Mouse (Mus musculus) limb, embryonic 12.5 days (tissue): ENCODE measurements at regions not wholly inside any gene's neighbourhood (a gene's known extent, or its start where the extent isn't known, plus 50 kb on each side); places are given as distances from the start of the nearest gene placed in this dataset.
"Not testable (repeated sequence)": the region's sequence is repeated elsewhere in the genome, so short reads cannot be mapped to it uniquely, and the experiment has no call there.

Experiments
- ATAC-seq: fragments of 200-750 bp; cut with Nextera tagmentation; 2 replicates; pipeline ENCODE4 v1.8.0; 2017; ENCODE audit warnings: low read depth, moderate TSS enrichment; ENCODE audit not compliant: insufficient number of reproducible peaks, insufficient read depth, low FRiP score, low TSS enrichment
- H3K27ac ChIP-seq: fragments of 300-500 bp; sonication (generic); 2 replicates; pipeline ENCODE4 v1.5.1; 2016; ENCODE audit warnings: mild to moderate bottlenecking, moderate library complexity
- H3K27me3 ChIP-seq: fragments of 300-500 bp; sonication (generic); 2 replicates; pipeline ENCODE4 v1.6.1; 2016; ENCODE audit warnings: mild to moderate bottlenecking, moderate library complexity
- H3K36me3 ChIP-seq: fragments of 300-500 bp; sonication (generic); 2 replicates; pipeline ENCODE4 v1.6.1; 2016; ENCODE audit warnings: mild to moderate bottlenecking, moderate library complexity
- H3K4me1 ChIP-seq: fragments of 300-500 bp; sonication (generic); replicated peaks from 2 replicates; pipeline ENCODE4 v1.6.1; 2016
- H3K4me2 ChIP-seq: fragments of 300-500 bp; sonication (generic); 2 replicates; pipeline ENCODE4 v1.6.1; 2016; ENCODE audit warnings: mild to moderate bottlenecking, moderate library complexity
- H3K4me3 ChIP-seq: fragments of 300-500 bp; sonication (generic); replicated peaks from 2 replicates; pipeline ENCODE4 v1.5.1; 2016; ENCODE audit warnings: mild to moderate bottlenecking
- H3K9ac ChIP-seq: fragments of 300-500 bp; sonication (generic); replicated peaks from 2 replicates; pipeline ENCODE4 v1.6.1; 2016; ENCODE audit warnings: mild to moderate bottlenecking, moderate library complexity
- H3K9me3 ChIP-seq: fragments of 300-500 bp; sonication (generic); 2 replicates; pipeline ENCODE4 v1.6.1; 2016; ENCODE audit warnings: mild to moderate bottlenecking, moderate library complexity
- WGBS: fragments of 180-500 bp; shearing (Covaris S2); methylation state at CpG from one replicate; pipeline ENCODE4 v1.1.7; 2016; 5-methylcytosine and 5-hydroxymethylcytosine counted together

GRCm38 (mm10) chr19:54123586-54123985 lies 79.6 kb downstream of the Adra2a start:
- Histone ChIP-seq H3K27me3 (peaks cover 3% of the 10 kb centered on the region; the same call in 1 of the 2 replicates), H3K9me3 (no peaks in the 10 kb centered on the region), H3K36me3 (no peaks in the 10 kb centered on the region), H3K4me3 (no peak overlapping the region), H3K9ac (no peak overlapping the region), H3K27ac (no peak overlapping the region), H3K4me1 (no peaks in the 10 kb centered on the region), H3K4me2 (no peak overlapping the region)
- WGBS = 70% methylated on average over 9 of the region's 9 CpGs
- ATAC-seq = no peak

- not testable (repeated sequence) for H3K9me3 ChIP-seq, H3K9ac ChIP-seq, H3K4me2 ChIP-seq, H3K4me3 ChIP-seq, H3K36me3 ChIP-seq, H3K27me3 ChIP-seq, ATAC-seq, H3K27ac ChIP-seq, H3K4me1 ChIP-seq
- 94% methylated on average over 1 of the region's 1 CpGs for WGBS
Observed at GRCm38 (mm10) chr19:54151766-54152165, 107.8 kb downstream of the Adra2a start.

- Histone ChIP-seq H3K9me3 (no peaks in the 10 kb centered on the region), H3K4me1 (no peaks in the 10 kb centered on the region), H3K9ac (no peak overlapping the region), H3K4me3 (no peak overlapping the region), H3K4me2 (no peak overlapping the region), H3K36me3 (no peaks in the 10 kb centered on the region), H3K27ac (no peak overlapping the region), H3K27me3 (no peaks in the 10 kb centered on the region)
- ATAC-seq = no peak
- 84% methylated on average over 4 of the region's 4 CpGs for WGBS
Observed at GRCm38 (mm10) chr19:54154400-54154799, 110.4 kb downstream of the Adra2a start.

GRCm38 (mm10) chr19:54170361-54170760 lies 126.4 kb downstream of the Adra2a start:
- WGBS = 42% methylated on average over 2 of the region's 2 CpGs
- H3K9me3 ChIP-seq = no peaks in the 10 kb centered on the region
- no peak overlapping the region for H3K9ac ChIP-seq
- no peaks in the 10 kb centered on the region for H3K4me1 ChIP-seq
- H3K27ac ChIP-seq = no peak overlapping the region
- no peak overlapping the region for H3K4me3 ChIP-seq
- no peaks in the 10 kb centered on the region for H3K36me3 ChIP-seq
- H3K4me2 ChIP-seq = no peak overlapping the region
- ATAC-seq = no peak
- H3K27me3 ChIP-seq = no peaks in the 10 kb centered on the region; the same call in 1 of the 2 replicates

GRCm38 (mm10) chr19:54174090-54175055 lies 130.4 kb downstream of the Adra2a start:
- no peak overlapping the region for H3K9ac ChIP-seq
- H3K4me3 ChIP-seq = no peak overlapping the region
- H3K9me3 ChIP-seq = no peaks in the 10 kb centered on the region
- H3K36me3 ChIP-seq = no peaks in the 10 kb centered on the region
- ATAC-seq = no peak
- no peak overlapping the region for H3K4me2 ChIP-seq
- H3K27me3 ChIP-seq = no peaks in the 10 kb centered on the region; the same call in 1 of the 2 replicates
- WGBS = 87% methylated on average over 14 of the region's 14 CpGs
- H3K4me1 ChIP-seq = no peaks in the 10 kb centered on the region
- no peak overlapping the region for H3K27ac ChIP-seq

GRCm38 (mm10) chr19:54175766-54176165 lies 131.8 kb downstream of the Adra2a start:
- WGBS = 46% methylated on average over 7 of the region's 7 CpGs
- no peak for ATAC-seq

GRCm38 (mm10) chr19:54177491-54177890 lies 133.5 kb downstream of the Adra2a start:
- WGBS = 75% methylated on average over 6 of the region's 6 CpGs
- Histone ChIP-seq H3K36me3 (no peaks in the 10 kb centered on the region), H3K27ac (no peak overlapping the region), H3K27me3 (no peaks in the 10 kb centered on the region; the same call in 1 of the 2 replicates), H3K9me3 (no peaks in the 10 kb centered on the region), H3K4me2 (no peak overlapping the region), H3K9ac (no peak overlapping the region), H3K4me3 (no peak overlapping the region), H3K4me1 (no peaks in the 10 kb centered on the region)
- no peak for ATAC-seq

More at GRCm38 (mm10) chr19:54175766-54176165, 131.8 kb downstream of the Adra2a start:
- H3K36me3 ChIP-seq = no peaks in the 10 kb centered on the region
- H3K4me2 ChIP-seq = no peak overlapping the region
- H3K27ac ChIP-seq = no peak overlapping the region
- H3K4me1 ChIP-seq = no peaks in the 10 kb centered on the region
- H3K4me3 ChIP-seq = no peak overlapping the region
- no peaks in the 10 kb centered on the region; the same call in 1 of the 2 replicates for H3K27me3 ChIP-seq
- H3K9me3 ChIP-seq = no peaks in the 10 kb centered on the region
- no peak overlapping the region for H3K9ac ChIP-seq

- Histone ChIP-seq H3K9me3 (no peaks in the 10 kb centered on the region), H3K4me2 (no peak overlapping the region), H3K4me1 (no peaks in the 10 kb centered on the region), H3K36me3 (no peaks in the 10 kb centered on the region), H3K9ac (no peak overlapping the region), H3K4me3 (no peak overlapping the region), H3K27me3 (no peaks in the 10 kb centered on the region), H3K27ac (no peak overlapping the region)
- no peak for ATAC-seq
- WGBS = 85% methylated on average over 6 of the region's 6 CpGs
Observed at GRCm38 (mm10) chr19:54200407-54200806, 156.5 kb downstream of the Adra2a start.

- WGBS = 84% methylated on average over 6 of the region's 6 CpGs
- H3K9me3 ChIP-seq = no peaks in the 10 kb centered on the region
- H3K27ac ChIP-seq = no peak overlapping the region
- no peak for ATAC-seq
- H3K4me1 ChIP-seq = no peaks in the 10 kb centered on the region
- no peaks in the 10 kb centered on the region for H3K36me3 ChIP-seq
- no peak overlapping the region for H3K4me3 ChIP-seq
- no peak overlapping the region for H3K9ac ChIP-seq
- no peaks in the 10 kb centered on the region for H3K27me3 ChIP-seq
- no peak overlapping the region for H3K4me2 ChIP-seq
Observed at GRCm38 (mm10) chr19:54202456-54202855, 158.5 kb downstream of the Adra2a start.

- no peaks in the 10 kb centered on the region for H3K9me3 ChIP-seq
- H3K36me3 ChIP-seq = no peaks in the 10 kb centered on the region
- H3K27me3 ChIP-seq = no peaks in the 10 kb centered on the region
- H3K4me1 ChIP-seq = no peaks in the 10 kb centered on the region
- no peak overlapping the region for H3K4me2 ChIP-seq
- no peak overlapping the region for H3K9ac ChIP-seq
- WGBS = 64% methylated on average over 6 of the region's 6 CpGs
- no peak overlapping the region for H3K27ac ChIP-seq
- no peak overlapping the region for H3K4me3 ChIP-seq
- no peak for ATAC-seq
Observed at GRCm38 (mm10) chr19:54206819-54207218, 162.9 kb downstream of the Adra2a start.

GRCm38 (mm10) chr19:54212169-54212568 lies 168.2 kb downstream of the Adra2a start:
- 82% methylated on average over 7 of the region's 7 CpGs for WGBS
- H3K4me3 ChIP-seq = no peak overlapping the region
- no peak for ATAC-seq

More at GRCm38 (mm10) chr19:54212169-54212568, 168.2 kb downstream of the Adra2a start:
- no peaks in the 10 kb centered on the region for H3K4me1 ChIP-seq
- no peak overlapping the region for H3K27ac ChIP-seq
- H3K9me3 ChIP-seq = no peaks in the 10 kb centered on the region
- no peaks in the 10 kb centered on the region for H3K36me3 ChIP-seq
- H3K9ac ChIP-seq = no peak overlapping the region
- H3K4me2 ChIP-seq = no peak overlapping the region
- H3K27me3 ChIP-seq = no peaks in the 10 kb centered on the region
